Mouse (Mus musculus): Measurements from ENCODE around the gene Fbxw11.

GRCm38 (mm10) chr11:32600371-32600770 lies 42.2 kb upstream of the Fbxw11 start:
- TF ChIP-seq CTCF (conservative IDR thresholded peaks at IDR 0.05; ENCODE audit: low read length): no peak
- no peak for TF ChIP-seq POU5F1 (IDR thresholded peaks at IDR 0.05; ENCODE audit: borderline replicate concordance, low read length)
- TF ChIP-seq NANOG (IDR thresholded peaks at IDR 0.05; ENCODE audit: borderline replicate concordance, low read length): no peak

Measured in E14TG2a.4 (cell line).